Mouse (Mus musculus) erythroblast, embryonic 14.5 days (primary cell): ENCODE data around the gene Cdkl5.

ENCODE experiments used
- GATA1 ChIP-seq: IDR thresholded peaks from 2 replicates; pipeline ENCODE4 v1.6.1; 2012; ENCODE audit warnings: low read length, inconsistent platforms, mixed read lengths
- TAL1 ChIP-seq: IDR thresholded peaks from 3 replicates; pipeline ENCODE4 v1.6.1; 2012; ENCODE audit warnings: low read length, inconsistent platforms, mixed read lengths

- no peak for TF ChIP-seq TAL1
- TF ChIP-seq GATA1 = no peak
Measured at GRCm38 (mm10) chrX:160901118-160901517, 93.4 kb downstream of the Cdkl5 start.
